Mouse (Mus musculus) liver, adult 2 months (tissue): ENCODE measurements at regions not wholly inside any gene's neighbourhood (a gene's known extent, or its start where the extent isn't known, plus 50 kb on each side); places are given as distances from the start of the nearest gene placed in this dataset.

Source experiments
- CTCF ChIP-seq: fragments of 200-500 bp; IDR thresholded peaks from 2 replicates; pipeline ENCODE4 v1.5.1; 2011; ENCODE audit warnings: low read depth, low read length, control low read depth
- POLR2A ChIP-seq: fragments of 200-500 bp; IDR thresholded peaks from 2 replicates; pipeline ENCODE4 v1.6.1; 2011; ENCODE audit warnings: low read length, control low read depth; ENCODE audit not compliant: insufficient read depth; ENCODE audit errors: extremely low read depth

GRCm38 (mm10) chr1:23648875-23649506, 112.6 kb upstream of the B3gat2 start:
- TF ChIP-seq POLR2A (no peak), CTCF (no peak)
